Mouse (Mus musculus) G1E (cell line): ENCODE results near the gene Eva1b. TPM values are rescaled to one million over a fixed set of nuclear protein-coding genes. Genes with fewer than 3 reads are reported as not detected.

Experiments used
- ATAC-seq: 2 replicates; pipeline ENCODE4 v1.8.0; 2016; ENCODE audit warnings: mild to moderate bottlenecking; ENCODE audit not compliant: insufficient number of reproducible peaks, poor library complexity, low FRiP score, severe bottlenecking; ENCODE audit errors: extremely low read depth
- DNase-seq: peaks from one replicate; pipeline ENCODE4 v3.0.0; 2012; ENCODE audit warnings: low spot score
- H3K27me3 ChIP-seq: 2 replicates; pipeline ENCODE4 v1.6.1; 2012; ENCODE audit warnings: mild to moderate bottlenecking, low read length, inconsistent platforms; ENCODE audit not compliant: insufficient read depth
- H3K36me3 ChIP-seq: replicated peaks from 2 replicates; pipeline ENCODE3; 2012; ENCODE audit warnings: mild to moderate bottlenecking, inconsistent platforms
- H3K4me1 ChIP-seq: 2 replicates; pipeline ENCODE4 v1.6.1; 2012; ENCODE audit warnings: low read depth, low read length, inconsistent platforms, mixed read lengths; ENCODE audit not compliant: insufficient read depth
- H3K4me3 ChIP-seq: 2 replicates; pipeline ENCODE4 v1.5.1; 2012; ENCODE audit warnings: low read depth, mild to moderate bottlenecking, inconsistent platforms, low read length, moderate library complexity, mixed read lengths
- H3K9me3 ChIP-seq: replicated peaks from 2 replicates; pipeline ENCODE4 v1.6.1; 2012; ENCODE audit warnings: inconsistent platforms
- CTCF ChIP-seq: IDR thresholded peaks from 2 replicates; pipeline ENCODE4 v1.5.1; 2012; ENCODE audit warnings: low read depth, low read length, inconsistent platforms, mixed read lengths
- GATA1 ChIP-seq: IDR thresholded peaks from 2 replicates; pipeline ENCODE4 v1.6.1; 2012; ENCODE audit warnings: borderline replicate concordance, low read length, inconsistent platforms, mixed read lengths
- GATA2 ChIP-seq: IDR thresholded peaks from 2 replicates; pipeline ENCODE4 v1.6.1; 2012; ENCODE audit warnings: low read depth, low read length, inconsistent platforms, borderline replicate concordance
- POLR2AphosphoS5 ChIP-seq: IDR thresholded peaks from 2 replicates; pipeline ENCODE4 v1.6.1; 2012; ENCODE audit warnings: low read depth, low read length, inconsistent platforms; ENCODE audit not compliant: insufficient replicate concordance
- TAL1 ChIP-seq: conservative IDR thresholded peaks from 2 replicates; pipeline ENCODE4 v1.6.1; 2012; ENCODE audit warnings: low read depth, low read length, inconsistent platforms, mixed read lengths
- polyA plus RNA-seq: library from polyadenylated mRNA; stranded (reverse); fragments of >175 nt; gene quantifications from 2 replicates; pipeline ENCODE4 v1.2.3, GENCODE M21; 2012
- total RNA-seq, 2 experiments: library from RNA; stranded (forward) in 1 of 2; stranded (reverse) in 1 of 2; fragments of 200-1000 nt in 1 of 2; fragments of >200 nt in 1 of 2; fragmentation: Nextera tagmentation in 1 of 2; gene quantifications; 2 replicates each; pipeline ENCODE4 v1.2.3; 2014 to 2017

The Eva1b gene
- total and polyA plus RNA-seq, 3 experiments: 0.44 to 1.9 TPM; not detected in 1

DNA sequence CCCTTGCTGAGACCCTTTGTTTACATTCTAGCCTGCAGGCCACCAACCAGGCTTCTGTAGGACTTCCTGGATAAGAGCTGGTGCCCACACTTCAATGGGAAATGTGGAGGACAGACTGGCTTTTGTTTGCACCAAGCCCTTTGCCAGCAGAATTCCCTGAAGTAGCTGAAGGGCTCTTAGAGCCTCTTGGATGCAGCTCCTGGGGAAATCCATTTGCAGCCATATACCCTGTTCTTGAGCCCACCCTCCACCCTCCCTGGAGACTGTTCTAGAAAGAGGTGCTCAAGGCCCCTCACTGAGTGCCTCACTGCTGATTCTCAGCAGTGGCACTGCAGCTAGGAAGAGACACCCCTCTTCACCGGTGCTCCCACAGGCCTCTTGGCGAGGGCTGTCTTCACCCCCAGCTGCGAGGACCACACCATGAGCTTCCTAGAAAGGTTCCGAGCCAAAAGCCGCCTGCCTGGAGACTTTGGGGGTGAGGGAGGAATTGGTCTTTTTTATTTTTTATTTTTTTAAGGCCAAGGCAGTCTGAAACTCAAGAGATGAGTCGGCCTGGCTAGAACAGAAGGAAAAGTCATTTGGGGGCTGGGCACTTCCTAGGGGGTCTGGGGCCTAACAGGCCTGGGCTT, 14.8 kb upstream of the Eva1b start:
- Histone ChIP-seq H3K4me3 (no peak overlapping the region), H3K36me3 (peaks cover 97% of the 10 kb centered on the region), H3K27me3 (no peaks in the 10 kb centered on the region), H3K9me3 (no peaks in the 10 kb centered on the region), H3K4me1 (peaks cover 12% of the 10 kb centered on the region)
- TF ChIP-seq CTCF (no peak), GATA2 (no peak), POLR2AphosphoS5 (no peak), TAL1 (no peak), GATA1 (no peak)
- no peak for ATAC-seq
- DNase-seq: no peak

DNA sequence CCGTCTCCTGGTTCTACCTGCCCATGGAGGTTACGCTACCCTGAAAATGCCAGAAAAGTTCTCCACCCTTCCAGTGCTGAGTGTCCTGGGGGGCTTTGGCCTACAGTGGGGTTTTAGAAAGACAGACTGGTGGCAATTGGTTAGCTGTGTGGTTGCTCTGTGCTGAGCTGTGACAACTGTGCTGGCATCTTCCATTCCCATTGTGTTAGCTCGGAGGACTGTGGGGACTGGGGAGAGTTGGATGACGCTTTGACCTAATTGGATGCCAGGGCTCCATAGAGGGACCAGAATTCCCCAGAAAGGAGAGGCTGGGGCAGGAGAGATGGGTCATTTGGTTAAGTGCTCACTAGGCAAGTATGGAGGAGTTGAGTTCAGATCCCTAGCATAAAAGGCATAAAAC, 13.3 kb upstream of the Eva1b start:
- Histone ChIP-seq H3K9me3 (no peaks in the 10 kb centered on the region), H3K4me1 (peaks cover 12% of the 10 kb centered on the region), H3K4me3 (no peak overlapping the region), H3K36me3 (peaks cover 97% of the 10 kb centered on the region), H3K27me3 (no peaks in the 10 kb centered on the region)
- DNase-seq: no peak
- no peak for TF ChIP-seq TAL1
- no peak for ATAC-seq

DNA sequence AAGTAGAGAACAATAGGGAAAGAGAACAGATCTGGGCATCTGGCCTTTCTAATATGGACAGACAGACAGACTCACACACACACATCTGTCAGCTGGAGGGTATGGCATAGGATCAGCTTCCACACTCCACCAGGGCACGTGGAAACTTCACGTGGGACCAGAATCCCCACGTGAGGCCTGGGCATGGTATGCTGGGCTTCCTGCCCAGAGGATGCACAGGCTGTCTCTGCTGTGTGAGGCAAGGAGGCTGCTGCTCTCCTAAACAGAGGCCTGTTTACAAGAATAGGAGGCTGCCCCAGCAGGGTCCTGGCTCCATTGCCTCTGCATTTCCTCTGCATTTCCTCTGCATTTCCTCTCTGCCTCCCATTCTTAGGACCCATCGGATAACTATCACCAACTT, 12.9 kb upstream of the Eva1b start:
- Histone ChIP-seq H3K9me3 (no peaks in the 10 kb centered on the region), H3K36me3 (peaks cover 97% of the 10 kb centered on the region), H3K27me3 (no peaks in the 10 kb centered on the region), H3K4me1 (peaks cover 12% of the 10 kb centered on the region), H3K4me3 (no peak overlapping the region)
- DNase-seq: no peak
- TF ChIP-seq GATA2 (no peak), GATA1 (no peak), CTCF (no peak), TAL1 (no peak), POLR2AphosphoS5 (no peak)
- no peak for ATAC-seq

DNA sequence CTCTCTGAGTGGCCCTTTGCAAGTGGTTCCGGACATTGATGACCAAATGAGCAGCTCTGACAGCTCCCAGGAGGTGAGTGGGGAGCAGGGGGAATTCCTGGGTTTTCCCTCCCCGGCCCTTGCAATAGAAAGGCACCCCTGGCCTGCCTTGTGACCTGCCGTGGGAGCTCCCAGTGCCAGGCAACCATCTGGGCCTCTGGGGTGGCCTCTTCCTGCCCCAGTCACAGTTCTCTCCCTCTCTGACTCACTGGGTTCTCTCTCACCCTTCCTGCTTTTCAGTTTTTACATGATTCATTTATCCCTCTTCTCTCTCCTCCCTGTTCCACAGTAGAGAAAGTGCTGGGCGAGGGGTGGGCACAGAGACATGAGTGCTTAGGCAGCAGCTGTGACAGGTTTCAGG, 9.8 kb upstream of the Eva1b start:
- Histone ChIP-seq H3K4me3 (no peak overlapping the region), H3K36me3 (peaks cover 84% of the 10 kb centered on the region), H3K27me3 (no peaks in the 10 kb centered on the region), H3K4me1 (no peaks in the 10 kb centered on the region), H3K9me3 (no peaks in the 10 kb centered on the region)
- no peak for ATAC-seq
- TF ChIP-seq CTCF: no peak
- no peak for TF ChIP-seq GATA1
- TF ChIP-seq POLR2AphosphoS5: no peak
- TF ChIP-seq GATA2: no peak
- TF ChIP-seq TAL1: no peak
- DNase-seq: no peak

DNA sequence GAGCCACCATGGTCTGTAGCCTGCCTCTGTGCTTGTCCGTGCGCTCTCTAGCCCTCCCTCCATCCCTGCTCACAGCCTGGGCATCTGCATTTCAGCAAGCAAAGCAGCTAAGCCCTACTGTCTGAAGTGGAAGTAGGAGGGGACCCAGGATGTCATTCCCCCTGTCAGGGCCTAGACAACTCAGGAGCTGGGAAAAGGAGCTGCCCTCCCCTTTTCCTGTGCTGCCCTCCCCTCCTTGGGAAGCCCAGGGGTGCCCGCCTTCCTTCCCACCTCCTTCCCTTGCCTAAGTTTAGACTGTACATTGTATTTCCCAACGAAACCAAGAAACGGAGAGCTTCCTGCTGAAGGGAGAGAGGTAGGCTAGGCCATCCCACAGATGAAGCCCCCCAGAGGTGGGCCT, 6.5 kb upstream of the Eva1b start:
- TF ChIP-seq CTCF: no peak
- no peak for TF ChIP-seq GATA1
- TF ChIP-seq GATA2: no peak
- TF ChIP-seq POLR2AphosphoS5: no peak
- no peak for TF ChIP-seq TAL1
- ATAC-seq (no peak), DNase-seq (no peak)
- H3K9me3 ChIP-seq: no peaks in the 10 kb centered on the region
- peaks cover 6% of the 10 kb centered on the region; the same call in 1 of the 2 replicates for H3K27me3 ChIP-seq
- H3K4me3 ChIP-seq: no peak overlapping the region
- H3K36me3 ChIP-seq: peaks cover 52% of the 10 kb centered on the region
- no peaks in the 10 kb centered on the region for H3K4me1 ChIP-seq

- no peak for ATAC-seq
- no peak for DNase-seq
- Histone ChIP-seq H3K4me1 (peaks cover 12% of the 10 kb centered on the region), H3K36me3 (peaks cover 9% of the 10 kb centered on the region), H3K4me3 (no peak overlapping the region), H3K9me3 (no peaks in the 10 kb centered on the region), H3K27me3 (peaks cover 34% of the 10 kb centered on the region; the same call in 1 of the 2 replicates)
- TF ChIP-seq GATA1 (no peak), TAL1 (no peak), GATA2 (no peak)
Observed at GRCm38 (mm10) chr4:126145396-126145795, 2.1 kb upstream of the Eva1b start.
